Mouse (Mus musculus) hindbrain, postnatal 0 days (tissue): ENCODE data around the gene Ccdc85c. TPM values are rescaled to one million over a fixed set of nuclear protein-coding genes. Genes with fewer than 3 reads are reported as not detected.
A peak's percentile ranks its signal among the peaks of the same experiment; 100 is the strongest.

Source experiments
- ATAC-seq: fragments of 200-750 bp; cut with Nextera tagmentation; 2 replicates; pipeline ENCODE4 v1.8.0; 2017; ENCODE audit warnings: mild to moderate bottlenecking, moderate TSS enrichment, moderate library complexity
- DNase-seq: peaks from one replicate; pipeline ENCODE4 v3.0.0-alpha.2; 2015; ENCODE audit warnings: low spot score
- H3K27ac ChIP-seq: fragments of 300-500 bp; sonication (generic); 2 replicates; pipeline ENCODE4 v1.5.1; 2014; ENCODE audit warnings: mild to moderate bottlenecking
- H3K27me3 ChIP-seq: fragments of 300-500 bp; sonication (generic); 2 replicates; pipeline ENCODE4 v1.6.1; 2014; ENCODE audit warnings: low read length, mixed read lengths; ENCODE audit not compliant: insufficient read depth
- H3K36me3 ChIP-seq: fragments of 300-500 bp; sonication (generic); 2 replicates; pipeline ENCODE4 v1.6.1; 2014; ENCODE audit warnings: low read length, mixed read lengths; ENCODE audit not compliant: insufficient read depth
- H3K4me1 ChIP-seq: fragments of 300-500 bp; sonication (generic); 2 replicates; pipeline ENCODE4 v1.6.1; 2014; ENCODE audit warnings: antibody characterized with exemption, low read length, mixed read lengths; ENCODE audit not compliant: insufficient read depth
- H3K4me2 ChIP-seq: fragments of 300-500 bp; sonication (generic); 2 replicates; pipeline ENCODE4 v1.6.1; 2014; ENCODE audit warnings: low read depth, mild to moderate bottlenecking, low read length, moderate library complexity, mixed read lengths
- H3K4me3 ChIP-seq: fragments of 300-500 bp; sonication (generic); 2 replicates; pipeline ENCODE4 v1.5.1; 2014; ENCODE audit warnings: low read length
- H3K9ac ChIP-seq: fragments of 300-500 bp; sonication (generic); replicated peaks from 2 replicates; pipeline ENCODE4 v1.6.1; 2014; ENCODE audit warnings: mild to moderate bottlenecking, low read length, moderate library complexity, mixed read lengths
- H3K9me3 ChIP-seq: fragments of 300-500 bp; sonication (generic); 2 replicates; pipeline ENCODE4 v1.6.1; 2016; ENCODE audit warnings: low read length, mixed read lengths
- CTCF ChIP-seq: IDR thresholded peaks from 2 replicates; pipeline ENCODE4 v1.5.1; 2016; ENCODE audit warnings: antibody characterized with exemption, control low read depth, low read depth
- WGBS: fragments of 180-500 bp; shearing (Covaris S2); extraction: QIAGEN DNeasy Blood & Tissue Kit; methylation state at CpG from one replicate; pipeline ENCODE4 v1.1.7; 2014; 5-methylcytosine and 5-hydroxymethylcytosine counted together
- polyA plus RNA-seq: library from polyadenylated mRNA; unstranded; fragments of >200 nt; fragmentation: Nextera tagmentation; extraction: Ambion mirVana; gene quantifications from 2 replicates; pipeline ENCODE4 v1.2.1, GENCODE M21; 2015
- total RNA-seq: library from RNA; depleted of rRNA; stranded (reverse); fragments of >200 nt; gene quantifications from 2 replicates; pipeline ENCODE4 v1.2.3, GENCODE M21; 2014; rRNA removed

Gene Ccdc85c
- total RNA-seq (86.3 and 94.7 TPM in 2 replicates), polyA plus RNA-seq (16.9 and 17.0 TPM in 2 replicates)

- DNase-seq: peak; percentile 67
- Histone ChIP-seq H3K9me3 (no peaks in the 10 kb centered on the region), H3K27ac (peak within 1 kb of the TSS; percentile 95), H3K4me3 (peak within 1 kb of the TSS; percentile 76), H3K9ac (peak within 1 kb of the TSS; percentile 80), H3K27me3 (no peaks in the 10 kb centered on the region), H3K36me3 (no peaks in the 10 kb centered on the region), H3K4me2 (peak within 1 kb of the TSS; percentile 79), H3K4me1 (peaks cover 28% of the 10 kb centered on the region)
- 0 out of 2 replicates have a peak, but pooled peaks have one; percentile 0 for ATAC-seq
- TF ChIP-seq CTCF: peak; percentile 17; the same call in 1 of the 2 replicates
- under 1% methylated on average over 87 of the region's 120 CpGs for WGBS
These were observed at the start of gene Ccdc85c for GRCm38 (mm10) chr12:108274661-108275507. TSS of gene Ccdc85c (minus strand) at chr12:108275425.

GRCm38 (mm10) chr12:108320096-108320495, 44.9 kb upstream of the Ccdc85c start:
- H3K9ac ChIP-seq: no peak overlapping the region
- no peak for ATAC-seq
- 33% methylated on average over 8 of the region's 8 CpGs for whole genome bisulfite sequencing
- 0 out of 2 replicates have a peak, but pooled peaks cover 10% of the 10 kb centered on the region for H3K27me3 ChIP-seq
- no peak overlapping the region for H3K4me2 ChIP-seq
- H3K27ac ChIP-seq: no peak overlapping the region
- no peak overlapping the region for H3K4me3 ChIP-seq
- 0 out of 2 replicates have a peak, but pooled peaks cover 3% of the 10 kb centered on the region for H3K4me1 ChIP-seq
- DNase-seq: no peak
- no peaks in the 10 kb centered on the region for H3K9me3 ChIP-seq
- TF ChIP-seq CTCF: no peak
- H3K36me3 ChIP-seq: no peaks in the 10 kb centered on the region

- Histone ChIP-seq H3K27me3 (0 out of 2 replicates have a peak, but pooled peaks cover 10% of the 10 kb centered on the region), H3K4me2 (0 out of 2 replicates have a peak overlapping the region, but pooled peaks have one; percentile 27), H3K4me3 (peak overlapping the region; percentile 4; the same call in 1 of the 2 replicates), H3K27ac (no peak overlapping the region), H3K4me1 (0 out of 2 replicates have a peak, but pooled peaks cover 3% of the 10 kb centered on the region), H3K36me3 (no peaks in the 10 kb centered on the region), H3K9me3 (no peaks in the 10 kb centered on the region), H3K9ac (no peak overlapping the region)
- ATAC-seq (0 out of 2 replicates have a peak, but pooled peaks have one; percentile 14), DNase-seq (no peak)
- no peak for TF ChIP-seq CTCF
- WGBS: 29% methylated on average over 37 of the region's 37 CpGs
These were observed 43.3 kb upstream of the Ccdc85c start for GRCm38 (mm10) chr12:108318499-108318898.

GRCm38 (mm10) chr12:108317826-108318430, 42.7 kb upstream of the Ccdc85c start:
- ATAC-seq: no peak
- Histone ChIP-seq H3K9me3 (no peaks in the 10 kb centered on the region), H3K4me2 (0 out of 2 replicates have a peak overlapping the region, but pooled peaks have one; percentile 27), H3K4me1 (0 out of 2 replicates have a peak, but pooled peaks cover 3% of the 10 kb centered on the region), H3K4me3 (peak overlapping the region; percentile 4; the same call in 1 of the 2 replicates), H3K27me3 (0 out of 2 replicates have a peak, but pooled peaks cover 10% of the 10 kb centered on the region), H3K9ac (no peak overlapping the region), H3K27ac (no peak overlapping the region), H3K36me3 (no peaks in the 10 kb centered on the region)
- WGBS: 38% methylated on average over 18 of the region's 18 CpGs
- TF ChIP-seq CTCF: 0 out of 2 replicates have a peak, but pooled peaks have one; percentile 10
- DNase-seq: no peak

DNA sequence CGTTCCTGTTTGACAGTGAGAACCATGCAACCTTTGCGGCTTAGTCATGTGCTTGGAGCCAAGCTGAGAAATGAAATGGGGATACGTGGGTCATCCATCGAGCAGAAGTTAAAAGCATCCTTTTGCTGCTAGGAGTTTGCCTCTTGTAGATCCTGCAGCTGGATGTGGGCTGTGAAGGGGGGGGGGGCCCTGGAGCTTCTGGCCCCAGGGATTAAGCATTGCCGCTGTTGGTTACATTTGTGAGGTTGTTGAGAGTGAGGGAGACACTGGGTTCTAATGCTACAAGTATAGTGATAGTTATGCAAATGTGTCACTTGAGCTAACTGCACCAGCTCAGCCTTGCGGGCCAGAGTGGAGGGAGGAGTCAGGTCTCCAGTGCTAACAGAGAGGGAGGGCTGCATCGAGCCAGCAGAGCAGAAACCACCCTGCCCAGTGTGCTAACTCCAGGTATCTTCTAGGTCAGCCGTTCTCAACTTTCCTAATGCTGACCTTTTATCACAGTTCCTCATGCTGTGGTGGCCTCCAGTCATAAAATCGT, 42.0 kb upstream of the Ccdc85c start:
- Histone ChIP-seq H3K4me1 (0 out of 2 replicates have a peak, but pooled peaks cover 3% of the 10 kb centered on the region), H3K9ac (no peak overlapping the region), H3K27me3 (0 out of 2 replicates have a peak, but pooled peaks cover 10% of the 10 kb centered on the region), H3K36me3 (no peaks in the 10 kb centered on the region), H3K4me2 (no peak overlapping the region), H3K4me3 (no peak overlapping the region), H3K9me3 (no peaks in the 10 kb centered on the region), H3K27ac (no peak overlapping the region)
- WGBS: 26% methylated on average over 9 of the region's 9 CpGs
- DNase-seq: no peak
- TF ChIP-seq CTCF: no peak
- ATAC-seq: no peak

DNA sequence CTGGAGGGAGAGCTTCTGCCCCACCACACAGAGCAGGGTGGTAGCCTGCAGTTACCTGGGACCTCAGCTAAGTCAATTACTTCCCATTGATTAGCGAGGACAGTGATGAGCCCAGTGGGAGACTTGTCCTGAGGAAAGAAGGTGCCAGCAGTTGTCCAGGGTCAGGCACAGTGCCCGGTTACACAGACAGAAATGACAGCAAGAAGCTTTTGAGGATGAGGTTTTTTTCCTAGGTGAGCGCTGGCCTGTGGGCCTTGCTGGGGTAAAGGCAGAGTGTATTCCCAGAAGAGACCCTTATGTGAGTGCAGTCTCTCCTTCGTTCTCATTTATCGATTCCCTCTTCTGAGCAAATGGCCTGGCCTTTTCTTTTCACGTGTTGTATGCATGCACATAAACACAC, 41.4 kb upstream of the Ccdc85c start:
- 0 out of 2 replicates have a peak, but pooled peaks cover 3% of the 10 kb centered on the region for H3K4me1 ChIP-seq
- H3K4me3 ChIP-seq: no peak overlapping the region
- no peak for TF ChIP-seq CTCF
- H3K4me2 ChIP-seq: no peak overlapping the region
- no peak overlapping the region for H3K27ac ChIP-seq
- no peaks in the 10 kb centered on the region for H3K36me3 ChIP-seq
- no peak overlapping the region for H3K9ac ChIP-seq
- no peak for ATAC-seq
- H3K9me3 ChIP-seq: no peaks in the 10 kb centered on the region
- DNase-seq: no peak
- 32% methylated on average over 6 of the region's 6 CpGs for WGBS
- H3K27me3 ChIP-seq: 0 out of 2 replicates have a peak, but pooled peaks cover 10% of the 10 kb centered on the region
